Mouse (Mus musculus): ENCODE measurements at regions not wholly inside any gene's neighbourhood (a gene's known extent, or its start where the extent isn't known, plus 50 kb on each side); places are given as distances from the start of the nearest gene placed in this dataset.
"Not testable (repeated sequence)": the region's sequence is repeated elsewhere in the genome, so short reads cannot be mapped to it uniquely, and the experiment has no call there.

- not testable (repeated sequence) for DNase-seq (ENCODE audit: low spot score in 2 of 2)
Measured at GRCm38 (mm10) chr6:47679946-47680345, 84.8 kb upstream of the Ezh2 start.

- DNase-seq (ENCODE audit: low spot score in 2 of 2) = peak; percentile 68 to 70
Measured at GRCm38 (mm10) chr6:47672741-47673140, 77.6 kb upstream of the Ezh2 start.

DNA sequence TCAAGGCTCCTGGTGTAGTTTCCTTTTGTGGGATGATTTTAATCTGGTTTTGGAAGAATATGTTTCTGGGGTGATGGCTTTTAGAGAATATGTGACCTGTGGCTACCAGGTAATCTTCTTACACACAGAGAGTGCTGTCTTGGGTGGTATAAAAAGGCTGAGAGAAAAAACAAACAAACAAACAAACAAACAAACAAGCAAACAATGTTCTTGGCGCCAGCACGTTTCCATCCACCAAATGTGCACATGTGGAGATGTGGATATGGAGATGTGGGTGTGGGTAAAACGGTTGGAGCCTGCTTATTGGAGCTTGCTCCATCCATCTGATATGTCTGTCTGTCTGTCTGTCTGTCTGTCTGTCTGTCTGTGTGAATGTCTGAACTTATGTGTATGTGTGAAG lies 57.7 kb upstream of the Ezh2 start:
- peak; percentile 43 to 83 for DNase-seq (ENCODE audit: low spot score in 2 of 2)

- DNase-seq (ENCODE audit: low spot score in 2 of 2) = not testable (repeated sequence)
Measured at GRCm38 (mm10) chr6:47651385-47651718, 56.2 kb upstream of the Ezh2 start.

- peak; percentile 98 for DNase-seq (ENCODE audit: low spot score in 2 of 2)
Measured at GRCm38 (mm10) chr6:47650463-47651384, 55.6 kb upstream of the Ezh2 start.

DNA sequence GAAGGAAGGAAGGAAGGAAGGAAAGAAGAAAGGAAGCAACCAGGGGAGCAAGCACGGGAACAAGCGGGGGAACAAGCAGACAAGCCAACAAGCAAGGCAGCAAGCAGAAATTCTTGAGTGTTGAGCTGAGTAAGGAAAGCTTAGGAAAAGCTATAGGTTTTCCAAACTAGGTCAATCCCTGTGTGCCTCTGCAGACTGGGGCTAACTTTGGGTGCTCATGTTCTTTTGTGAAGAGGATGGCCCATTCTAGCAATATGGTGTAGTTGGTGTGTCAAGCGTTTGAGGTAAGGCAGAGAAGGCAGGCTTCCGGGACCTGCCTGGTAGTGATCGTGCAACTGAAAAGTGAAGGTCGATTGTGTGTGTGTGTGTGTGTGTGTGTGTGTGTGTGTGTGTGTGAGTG lies 54.8 kb upstream of the Ezh2 start:
- peak; percentile 30 to 56 for DNase-seq (ENCODE audit: low spot score in 2 of 2)

- DNase-seq (ENCODE audit: low spot score in 2 of 2) = peak; percentile 41 to 56
Measured at GRCm38 (mm10) chr6:47649451-47649931, 54.4 kb upstream of the Ezh2 start.

- peak; percentile 26 to 39 for DNase-seq (ENCODE audit: low spot score in 2 of 2)
Measured at GRCm38 (mm10) chr6:47648899-47649298, 53.8 kb upstream of the Ezh2 start.

DNA sequence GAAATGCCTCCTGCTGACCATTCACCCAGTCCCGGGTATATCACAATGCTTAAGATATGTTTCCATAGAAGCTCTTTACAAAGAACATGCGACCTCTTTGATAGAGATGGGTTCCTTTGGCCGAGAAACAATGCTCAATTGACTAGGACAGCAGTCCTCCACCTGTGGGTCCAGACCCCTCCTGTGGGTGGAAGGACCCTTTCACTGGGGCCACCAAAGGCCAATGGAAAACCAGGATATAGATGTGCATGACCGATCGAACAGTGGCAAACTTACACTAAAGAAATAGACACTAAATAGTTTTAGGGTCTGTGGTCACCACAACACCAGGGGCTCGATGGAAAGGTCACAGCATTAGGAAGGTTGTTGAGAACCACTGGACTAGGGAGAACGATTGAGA lies 53.2 kb upstream of the Ezh2 start:
- peak; percentile 32 for DNase-seq (ENCODE audit: low spot score in 2 of 2)

GRCm38 (mm10) chr6:47647876-47648275 lies 52.7 kb upstream of the Ezh2 start:
- peak; percentile 31 to 36 for DNase-seq (ENCODE audit: low spot score in 2 of 2)

DNA sequence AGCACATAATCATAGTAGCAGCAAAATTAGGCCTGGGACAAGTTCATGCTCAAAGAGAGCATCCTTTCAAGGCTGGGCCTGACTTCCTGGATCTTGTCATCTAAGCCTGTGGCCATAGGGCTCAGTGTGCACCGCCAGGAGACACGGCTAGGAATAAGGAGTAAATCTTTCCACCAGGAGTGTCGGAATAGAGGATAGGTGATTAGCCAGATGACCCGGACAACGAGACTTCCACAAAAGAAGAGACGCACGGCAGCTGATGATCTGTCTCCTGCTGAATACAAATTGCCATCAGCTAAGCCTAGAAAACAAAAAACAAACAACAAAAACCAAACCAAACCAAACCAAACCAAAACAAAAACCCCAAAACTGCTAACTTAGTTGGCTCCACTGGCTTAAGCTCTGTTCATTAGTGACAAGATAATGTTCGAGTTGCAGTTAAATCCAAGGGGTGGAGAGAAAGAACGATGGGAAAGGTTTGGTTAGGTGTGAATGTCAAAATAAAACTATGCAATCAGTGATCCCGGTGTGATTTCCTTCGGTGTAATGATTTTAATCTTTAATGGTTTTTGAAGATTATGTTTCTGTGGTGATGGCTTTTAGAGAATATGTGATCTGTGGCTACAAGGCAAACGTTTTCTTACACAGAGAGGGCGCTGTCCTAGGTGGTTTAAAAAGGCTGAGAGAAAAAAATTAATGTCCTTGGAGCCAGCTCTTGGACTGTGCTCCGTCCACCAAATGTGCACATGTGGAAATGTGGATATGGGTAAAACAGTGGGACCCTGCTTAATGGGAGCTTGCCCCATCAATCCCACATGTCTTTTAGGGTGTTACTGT lies 51.8 kb upstream of the Ezh2 start:
- DNase-seq (ENCODE audit: low spot score in 2 of 2) = peak; percentile 25 to 39

DNA sequence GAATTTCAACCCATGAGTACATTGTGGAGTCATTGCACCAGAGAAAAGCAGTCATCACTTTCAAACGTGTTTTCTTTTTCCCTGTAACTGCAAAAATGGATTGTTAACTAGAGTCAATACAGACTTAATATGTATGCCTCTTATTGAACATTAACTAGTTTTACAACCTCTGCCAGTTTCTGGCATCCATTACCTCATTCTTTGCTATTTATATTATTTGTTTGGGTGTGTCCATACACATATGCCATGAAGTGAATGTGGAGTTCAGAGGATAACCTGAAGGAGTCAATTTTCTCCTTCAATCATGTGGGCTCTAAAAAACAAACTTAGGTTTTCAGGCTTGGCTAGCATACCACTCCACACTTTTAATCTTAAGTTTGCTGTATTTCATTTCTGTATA lies 50.9 kb upstream of the Ezh2 start:
- no peak for DNase-seq (ENCODE audit: low spot score in 2 of 2)
